Mouse (Mus musculus) gastrocnemius, adult 8-10 months (tissue): Measurements from ENCODE around the gene Epp13. TPM values are rescaled to one million over a fixed set of nuclear protein-coding genes. Genes with fewer than 3 reads are reported as not detected.
"Not testable (repeated sequence)": the region's sequence is repeated elsewhere in the genome, so short reads cannot be mapped to it uniquely, and the experiment has no call there.

Experiments used
- DNase-seq, 2 experiments: peaks; one replicate each; pipeline ENCODE4 v3.0.0; 2022; ENCODE audit warnings: low spot score in 2 of 2
- total RNA-seq, 4 experiments: library from RNA; stranded (reverse); gene quantifications; 2 replicates each; pipeline ENCODE4 v1.2.4; 2022

Epp13 gene
- total RNA-seq, 4 experiments from 2014 or later = not detected

GRCm38 (mm10) chr7:6284442-6285012 is 32.0 kb downstream of the Epp13 start:
- DNase-seq = no peak

- no peak for DNase-seq
These were observed 32.9 kb downstream of the Epp13 start for GRCm38 (mm10) chr7:6285366-6285765.

GRCm38 (mm10) chr7:6285842-6286705 is 33.6 kb downstream of the Epp13 start, which contains the start of gene Zfp667:
Gene Zfp667 (plus strand): TSS chr7:6286579.
- DNase-seq = peak; percentile 97 to 98

- DNase-seq = peak in 1 of 2 experiments; percentile 6
These were observed 34.5 kb downstream of the Epp13 start for GRCm38 (mm10) chr7:6286921-6287531.

- not testable (repeated sequence) for DNase-seq
These were observed 38.6 kb downstream of the Epp13 start for GRCm38 (mm10) chr7:6291121-6291520.

GRCm38 (mm10) chr7:6300796-6301195 is 48.3 kb downstream of the Epp13 start:
- not testable (repeated sequence) for DNase-seq

- DNase-seq = no peak
These were observed 78.1 kb downstream of the Epp13 start for GRCm38 (mm10) chr7:6330458-6331232.

- DNase-seq = peak; percentile 24 to 70
These were observed 78.9 kb downstream of the Epp13 start, which contains the start of gene Zfp583 for GRCm38 (mm10) chr7:6331233-6331956. Gene Zfp583 (minus strand): TSS chr7:6331285.

Other genes with a start within 250 kb of the Epp13 start
- not detected for gene Vmn1r65, start 241.7 kb upstream of the Epp13 start, total RNA-seq
- not detected for gene Nlrp4c, start 207.5 kb upstream of the Epp13 start, total RNA-seq
- gene Zfp787, start 96.7 kb upstream of the Epp13 start, total RNA-seq = 10 to 100 TPM; 27.1 to 32.2 (median 29.7) TPM
- gene Zfp444, start 80.5 kb upstream of the Epp13 start, total RNA-seq = 1 to 10 TPM; 5.5 to 8.7 (median 7.4) TPM
- gene Galp, start 55.6 kb upstream of the Epp13 start, total RNA-seq = not detected
- not detected for gene Zscan5b, start 30.4 kb upstream of the Epp13 start, total RNA-seq
- gene Zfp667, start 33.9 kb downstream of the Epp13 start, total RNA-seq = 1 to 10 TPM; 4.2 to 5.8 (median 4.8) TPM
- gene Zfp583, start 78.6 kb downstream of the Epp13 start, total RNA-seq = 1 to 10 TPM in 2 of 4 experiments, under 1 TPM in 2; 0.81 to 1.6 (median 1.1) TPM
- under 1 TPM; 0.24 to 0.54 (median 0.48) TPM for gene Gm3854, start 91.0 kb downstream of the Epp13 start, total RNA-seq
- gene Zfp78, start 110.6 kb downstream of the Epp13 start, total RNA-seq = 1 to 10 TPM; 2.7 to 4.7 (median 3.5) TPM
- gene Zfp28, start 130.6 kb downstream of the Epp13 start, total RNA-seq = 1 to 10 TPM in 3 of 4 experiments, under 1 TPM in 1; 0.70 to 2.7 (median 1.1) TPM
- gene Smim17, start 146.0 kb downstream of the Epp13 start, total RNA-seq = under 1 TPM in 3 of 4 experiments, not detected in 1; 0.11 to 0.85 (median 0.36) TPM
- not detected for gene Gm20715, start 157.6 kb downstream of the Epp13 start, total RNA-seq
- not detected for gene Olfr1344, start 186.0 kb downstream of the Epp13 start, total RNA-seq
- not detected for gene Olfr1336, start 203.5 kb downstream of the Epp13 start, total RNA-seq
- not detected for gene Olfr1346, start 214.4 kb downstream of the Epp13 start, total RNA-seq
- not detected for gene Olfr5, start 234.2 kb downstream of the Epp13 start, total RNA-seq
- gene Olfr1347, start 247.0 kb downstream of the Epp13 start, total RNA-seq = not detected